Mouse (Mus musculus) intestine, embryonic 15.5 days (tissue): ENCODE data around the gene Zfp456. TPM values are rescaled to one million over a fixed set of nuclear protein-coding genes. Genes with fewer than 3 reads are reported as not detected.

Experiments used
- ATAC-seq: fragments of 200-750 bp; cut with Nextera tagmentation; 2 replicates; pipeline ENCODE4 v1.8.0; 2017; ENCODE audit warnings: moderate TSS enrichment, moderate library complexity
- H3K27ac ChIP-seq: fragments of 300-500 bp; sonication (generic); 2 replicates; pipeline ENCODE4 v1.5.1; 2015; ENCODE audit warnings: mild to moderate bottlenecking, inconsistent platforms
- H3K27me3 ChIP-seq: fragments of 300-500 bp; sonication (generic); replicated peaks from 2 replicates; pipeline ENCODE4 v1.6.1; 2015; ENCODE audit warnings: inconsistent platforms
- H3K36me3 ChIP-seq: fragments of 300-500 bp; sonication (generic); 2 replicates; pipeline ENCODE4 v1.6.1; 2015; ENCODE audit warnings: inconsistent platforms
- H3K4me1 ChIP-seq: fragments of 300-500 bp; sonication (generic); replicated peaks from 2 replicates; pipeline ENCODE4 v1.6.1; 2015; ENCODE audit warnings: inconsistent platforms
- H3K4me2 ChIP-seq: fragments of 300-500 bp; sonication (generic); replicated peaks from 2 replicates; pipeline ENCODE4 v1.6.1; 2015; ENCODE audit warnings: mild to moderate bottlenecking, inconsistent platforms
- H3K4me3 ChIP-seq: fragments of 300-500 bp; sonication (generic); replicated peaks from 2 replicates; pipeline ENCODE4 v1.5.1; 2015; ENCODE audit warnings: inconsistent platforms
- H3K9ac ChIP-seq: fragments of 300-500 bp; sonication (generic); 2 replicates; pipeline ENCODE4 v1.6.1; 2015; ENCODE audit warnings: inconsistent platforms
- H3K9me3 ChIP-seq: fragments of 300-500 bp; sonication (generic); 2 replicates; pipeline ENCODE4 v1.6.1; 2016; ENCODE audit warnings: inconsistent platforms
- WGBS: fragments of 180-500 bp; shearing (Covaris S2); methylation state at CpG from one replicate; pipeline ENCODE4 v1.1.7; 2015; 5-methylcytosine and 5-hydroxymethylcytosine counted together
- polyA plus RNA-seq: library from polyadenylated mRNA; unstranded; fragments of >200 nt; fragmentation: Nextera tagmentation; extraction: Ambion mirVana; gene quantifications from 2 replicates; pipeline ENCODE4 v1.2.1, GENCODE M21; 2015

Zfp456 gene
- polyA plus RNA-seq, 1 experiment from 2014 or later = 1.4 TPM

DNA sequence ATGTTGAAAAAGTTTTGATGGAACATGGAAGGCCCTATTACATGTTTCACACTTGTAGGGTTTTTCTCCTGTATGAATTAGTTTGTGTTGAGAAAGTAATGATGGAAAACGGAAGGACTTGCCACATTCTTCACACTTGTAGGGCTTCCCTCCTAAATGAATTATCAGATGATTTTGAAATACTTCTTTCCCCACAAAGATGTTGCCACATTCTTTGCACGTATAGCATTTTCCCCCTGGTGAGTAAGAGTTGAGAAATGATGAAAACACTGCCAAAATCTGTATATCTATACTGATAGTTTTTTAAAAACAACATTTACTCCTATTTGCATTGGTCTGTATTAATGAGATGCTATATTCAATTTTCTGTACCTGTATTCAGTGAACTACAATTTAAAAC is 32.2 kb downstream of the Zfp456 start:
- ATAC-seq = no peak
- H3K36me3 ChIP-seq = no peaks in the 10 kb centered on the region
- H3K4me1 ChIP-seq = no peaks in the 10 kb centered on the region
- 88% methylated on average over 2 of the region's 2 CpGs for WGBS
- no peak overlapping the region for H3K27ac ChIP-seq
- no peak overlapping the region for H3K4me3 ChIP-seq
- no peak overlapping the region for H3K4me2 ChIP-seq
- H3K9ac ChIP-seq = no peak overlapping the region
- no peaks in the 10 kb centered on the region for H3K9me3 ChIP-seq
- no peaks in the 10 kb centered on the region for H3K27me3 ChIP-seq

DNA sequence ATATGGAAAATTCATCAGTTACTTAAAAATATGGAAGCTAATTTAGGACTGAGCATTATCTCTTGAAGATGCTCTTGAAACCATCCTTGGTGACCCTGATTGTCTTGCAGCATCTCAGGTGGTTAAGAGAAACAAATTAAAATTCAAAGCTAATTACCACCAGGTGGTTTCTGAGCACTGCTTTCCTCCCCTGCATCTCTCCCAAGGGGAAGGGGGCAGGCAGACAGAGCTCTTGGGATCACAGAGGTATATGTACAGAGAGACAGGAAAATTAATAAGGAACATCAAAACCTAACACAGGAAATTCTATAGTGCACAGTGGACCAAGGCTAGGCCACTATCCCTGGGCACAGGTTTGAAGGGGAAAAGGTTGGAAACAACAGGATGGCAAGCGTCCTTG is 42.7 kb downstream of the Zfp456 start:
- H3K4me1 ChIP-seq = 0 out of 2 replicates have a peak, but pooled peaks cover 3% of the 10 kb centered on the region
- H3K36me3 ChIP-seq = no peaks in the 10 kb centered on the region
- no peaks in the 10 kb centered on the region for H3K9me3 ChIP-seq
- H3K27me3 ChIP-seq = no peaks in the 10 kb centered on the region
- peak overlapping the region; percentile 49 for H3K4me3 ChIP-seq
- H3K9ac ChIP-seq = 0 out of 2 replicates have a peak overlapping the region, but pooled peaks have one; percentile 52
- no peak overlapping the region for H3K27ac ChIP-seq
- 78% methylated on average over 1 of the region's 1 CpGs for WGBS
- H3K4me2 ChIP-seq = peak overlapping the region; percentile 83
- ATAC-seq = peak; percentile 42

DNA sequence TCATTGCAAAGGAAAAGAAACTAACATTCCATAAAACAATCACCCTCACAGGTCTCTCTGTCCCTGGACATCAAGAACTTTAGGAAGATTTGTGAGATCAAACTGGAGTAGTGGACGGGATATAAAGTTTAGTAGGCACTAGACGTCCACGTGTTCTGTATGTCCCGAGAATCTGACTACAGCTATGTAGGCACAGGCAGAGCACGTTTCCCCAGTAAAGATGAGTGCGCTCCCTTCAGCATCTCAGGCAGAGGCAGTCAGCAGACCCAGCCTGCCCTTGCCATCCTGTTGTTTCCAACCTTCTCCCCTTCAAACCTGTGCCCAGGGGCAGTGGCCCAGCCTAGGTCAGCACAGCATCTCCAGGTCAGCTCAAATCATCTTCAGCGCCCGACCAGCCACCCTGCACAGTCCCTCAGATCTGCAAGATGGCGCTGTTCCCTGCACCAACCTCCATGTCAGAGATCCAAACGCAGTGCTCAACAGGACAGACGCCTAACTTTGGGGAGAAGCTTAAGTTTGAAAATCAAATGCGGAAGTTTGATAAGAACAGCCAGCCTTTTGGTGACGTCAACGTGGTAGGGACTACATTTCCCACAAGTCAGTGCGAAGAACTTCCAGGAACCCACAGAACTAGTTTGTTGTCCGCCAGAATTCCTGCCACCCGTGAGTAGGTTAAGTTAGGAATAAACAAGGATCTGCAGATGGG is 43.4 kb downstream of the Zfp456 start, which contains the start of gene Zfp595:
TSS of gene Zfp595 (minus strand) at position 552 of the 706 bp plus-strand sequence.
- Histone ChIP-seq H3K27ac (peak within 1 kb of the TSS; percentile 38), H3K36me3 (no peaks in the 10 kb centered on the region), H3K9me3 (no peaks in the 10 kb centered on the region), H3K4me2 (peak within 1 kb of the TSS; percentile 83), H3K4me3 (peak within 1 kb of the TSS; percentile 49), H3K27me3 (no peaks in the 10 kb centered on the region), H3K4me1 (0 out of 2 replicates have a peak, but pooled peaks cover 3% of the 10 kb centered on the region), H3K9ac (peak within 1 kb of the TSS; percentile 52)
- peak; percentile 96 for ATAC-seq
- 12% methylated on average over 17 of the region's 17 CpGs for WGBS

Other genes with a start within 250 kb of the Zfp456 start
- 7.5 and 7.8 TPM in 2 replicates for gene Rsl1, start 202.6 kb downstream of the Zfp456 start, polyA plus RNA-seq
- gene Zfp455, start 181.3 kb downstream of the Zfp456 start, polyA plus RNA-seq = 1.4 and 2.0 TPM in 2 replicates
- gene Zfp458, start 97.3 kb downstream of the Zfp456 start, polyA plus RNA-seq = 1.7 TPM in 2 replicates
- 0.49 and 0.53 TPM in 2 replicates for gene Zfp457, start 69.3 kb downstream of the Zfp456 start, polyA plus RNA-seq
- 1.9 and 2.7 TPM in 2 replicates for gene Zfp595, start 43.2 kb downstream of the Zfp456 start, polyA plus RNA-seq
- 0.38 TPM in 1 of 2 replicates, not detected in the other for gene Gm28044, start 15.3 kb downstream of the Zfp456 start, polyA plus RNA-seq
- 1.0 and 1.2 TPM in 2 replicates for gene Zfp953, start 15.2 kb downstream of the Zfp456 start, polyA plus RNA-seq
- gene Gm28041, start 77 bp downstream of the Zfp456 start, polyA plus RNA-seq = 0.39 and 0.55 TPM in 2 replicates
- 4.8 and 5.6 TPM in 2 replicates for gene Zfp429, start 24.0 kb upstream of the Zfp456 start, polyA plus RNA-seq
- gene Zfp459, start 45.6 kb upstream of the Zfp456 start, polyA plus RNA-seq = 1.6 and 3.0 TPM in 2 replicates
- 6.7 and 8.2 TPM in 2 replicates for gene Zfp874a, start 75.8 kb upstream of the Zfp456 start, polyA plus RNA-seq
- gene Zfp874b, start 108.4 kb upstream of the Zfp456 start, polyA plus RNA-seq = 2.0 and 2.9 TPM in 2 replicates
- gene Zfp58, start 124.7 kb upstream of the Zfp456 start, polyA plus RNA-seq = 10.6 and 12.4 TPM in 2 replicates
- not detected in 2 replicates for gene Gm26965, start 150.3 kb upstream of the Zfp456 start, polyA plus RNA-seq
- 18.1 and 19.3 TPM in 2 replicates for gene Zfp87, start 150.4 kb upstream of the Zfp456 start, polyA plus RNA-seq
- 11.5 and 11.7 TPM in 2 replicates for gene Zfp748, start 178.0 kb upstream of the Zfp456 start, polyA plus RNA-seq
- gene Zfp729b, start 233.9 kb upstream of the Zfp456 start, polyA plus RNA-seq = 3.4 and 4.1 TPM in 2 replicates